Mouse (Mus musculus): Measurements from ENCODE around the gene Ciao1. TPM values are rescaled to one million over a fixed set of nuclear protein-coding genes. Genes with fewer than 3 reads are reported as not detected.

The Ciao1 gene
- total and polyA plus RNA-seq, 3 experiments: 60.9 to 79.0 (median 74.3) TPM

DNA sequence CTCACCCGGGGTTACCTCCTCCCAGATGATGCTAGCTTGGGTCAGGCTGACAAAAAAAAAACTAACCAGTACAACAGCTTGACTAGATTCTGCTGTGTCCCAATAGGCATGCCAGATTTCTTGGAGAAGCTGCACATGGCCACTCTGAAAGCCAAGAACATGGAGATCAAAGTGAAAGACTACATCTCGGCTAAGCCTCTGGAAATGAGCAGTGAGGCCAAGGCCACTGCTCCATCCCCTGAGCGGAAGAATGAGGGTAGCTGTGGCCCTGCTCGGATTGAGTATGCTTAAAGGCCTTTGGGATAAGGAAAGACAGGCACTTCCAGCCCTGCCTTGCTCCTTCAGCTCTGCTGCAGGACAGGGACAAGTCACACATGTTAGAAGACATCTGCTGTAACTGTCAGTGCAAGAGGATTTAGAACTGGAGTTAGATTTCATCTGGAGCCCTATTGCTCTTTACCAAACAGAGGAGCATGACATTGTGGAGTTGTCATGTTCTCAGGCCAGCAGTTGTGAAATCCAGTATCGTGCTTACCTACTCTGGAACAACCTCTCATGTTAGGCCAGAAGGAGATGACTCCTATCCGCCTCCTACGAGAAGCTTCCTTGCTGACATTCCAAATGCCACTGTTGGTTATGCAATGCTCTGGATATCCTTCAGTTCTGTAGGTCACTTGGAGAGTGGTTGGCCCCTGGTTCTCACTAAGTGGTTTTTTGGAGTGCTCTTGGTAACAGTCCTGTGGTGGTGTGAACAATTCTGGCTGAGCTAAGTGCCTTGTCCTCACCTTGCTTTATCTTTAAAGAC is 49.6 kb upstream of the Ciao1 start:
- Histone ChIP-seq H3K4me3 (replicated peaks in 1 of 3; ENCODE audit: low read depth in 2 of 3, low read length in 2 of 3, poor library complexity in 1 of 3) (no peak overlapping the region), H3K9ac (ENCODE audit: insufficient read depth, low read depth) (no peak overlapping the region), H3K4me1 (ENCODE audit: control insufficient read depth in 1 of 2, insufficient read depth in 2 of 2) (peaks cover 4 to 18% of the 10 kb centered on the region in 2 experiments), H3K79me2 (replicated peaks; ENCODE audit: control insufficient read depth, extremely low read depth, insufficient read depth, poor library complexity, severe bottlenecking) (no peaks in the 10 kb centered on the region), H3K9me3 (replicated peaks; ENCODE audit: low read length) (no peaks in the 10 kb centered on the region), H3K36me3 (replicated peaks in 1 of 2; ENCODE audit: control insufficient read depth in 1 of 2, insufficient read depth in 1 of 2, low read length in 1 of 2) (peaks cover 45 to 82% of the 10 kb centered on the region in 2 experiments), H3K27me3 (replicated peaks) (no peaks in the 10 kb centered on the region), H3K27ac (ENCODE audit: insufficient read depth, low read depth) (no peak overlapping the region), H3K4me2 (ENCODE audit: insufficient read depth, low read depth, poor library complexity, severe bottlenecking) (no peak overlapping the region)
- dilution Hi-C loops (cut with MboI; ENCODE audit: extremely low pct_ligation_motif_present, extremely low pct_unique_long_range_greater_than_20kb, low sequenced_read_pairs) (no loop called here), in situ Hi-C loops (cut with MboI; ENCODE audit: low pct_ligation_motif_present, low pct_unique_long_range_greater_than_20kb, low sequenced_read_pairs) (no loop called here)
- no peak for DNase-seq (ENCODE audit: extremely low read depth)
- TF ChIP-seq RCOR1 (conservative IDR thresholded peaks at IDR 0.05; ENCODE audit: low read depth, low read length) (no peak), ZKSCAN1 (IDR thresholded peaks at IDR 0.05; ENCODE audit: borderline replicate concordance, low read depth, low read length) (no peak), JUN (IDR thresholded peaks at IDR 0.05; ENCODE audit: insufficient read depth, low read depth, low read length) (no peak), POLR2A (IDR thresholded peaks at IDR 0.05; ENCODE audit: low read depth, low read length) (no peak), SIN3A (IDR thresholded peaks at IDR 0.05; ENCODE audit: low read length) (no peak), SMC3 (IDR thresholded peaks at IDR 0.05; ENCODE audit: low read depth, low read length) (no peak), IRF4 (IDR thresholded peaks at IDR 0.05; ENCODE audit: low read depth, low read length) (no peak), RAD21 (IDR thresholded peaks at IDR 0.05; ENCODE audit: low read depth, low read length) (no peak), CHD2 (IDR thresholded peaks at IDR 0.05; ENCODE audit: low read length) (no peak), MXI1 (IDR thresholded peaks at IDR 0.05; ENCODE audit: low read depth, low read length) (no peak), ZNF384 (IDR thresholded peaks at IDR 0.05; ENCODE audit: low read depth, low read length) (no peak), NELFE (IDR thresholded peaks at IDR 0.05; ENCODE audit: low read depth, low read length) (no peak), TCF12 (IDR thresholded peaks at IDR 0.05; ENCODE audit: low read depth, low read length) (no peak)

DNA sequence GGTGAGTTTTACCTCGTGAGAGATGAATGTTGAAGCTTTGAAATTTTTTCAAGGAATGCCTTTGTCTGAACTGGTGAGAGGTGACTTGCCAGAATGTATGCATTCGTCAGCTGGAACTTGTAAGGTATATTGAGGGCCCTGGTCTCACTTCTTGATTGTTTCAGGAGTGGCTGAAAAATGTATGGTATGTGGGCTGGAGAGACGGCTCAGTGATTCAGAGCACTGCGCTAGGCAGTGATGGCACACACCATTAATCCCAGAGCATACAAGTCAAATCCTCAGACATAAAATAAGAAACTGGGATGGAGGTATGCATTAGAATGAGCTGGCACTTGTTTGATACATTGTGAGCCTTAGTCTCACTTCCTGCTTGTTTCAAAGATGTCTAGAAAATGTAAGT is 44.6 kb upstream of the Ciao1 start:
- in situ Hi-C loops (cut with MboI; ENCODE audit: low pct_ligation_motif_present, low pct_unique_long_range_greater_than_20kb, low sequenced_read_pairs) (no loop called here), dilution Hi-C loops (cut with MboI; ENCODE audit: extremely low pct_ligation_motif_present, extremely low pct_unique_long_range_greater_than_20kb, low sequenced_read_pairs) (no loop called here)
- no peak overlapping the region for H3K27ac ChIP-seq (ENCODE audit: insufficient read depth, low read depth)
- no peak overlapping the region for H3K9ac ChIP-seq (ENCODE audit: insufficient read depth, low read depth)
- no peak overlapping the region for H3K4me2 ChIP-seq (ENCODE audit: insufficient read depth, low read depth, poor library complexity, severe bottlenecking)
- TF ChIP-seq USF1 (IDR thresholded peaks at IDR 0.05; ENCODE audit: low read depth, low read length): no peak
- no peak for TF ChIP-seq ELF1 (IDR thresholded peaks at IDR 0.05; ENCODE audit: low read depth, low read length)
- TF ChIP-seq BHLHE40 (IDR thresholded peaks at IDR 0.05; ENCODE audit: low read depth, low read length): no peak
- TF ChIP-seq CTCF (conservative IDR thresholded peaks at IDR 0.05 in 1 of 2, IDR thresholded peaks at IDR 0.05 in 1 of 2; ENCODE audit: low read depth in 2 of 2, low read length in 2 of 2): no peak
- no peak for TF ChIP-seq KAT2A (IDR thresholded peaks at IDR 0.05; ENCODE audit: insufficient replicate concordance, low read length)
- TF ChIP-seq POLR2AphosphoS2 (IDR thresholded peaks at IDR 0.05; ENCODE audit: low read depth, low read length): no peak
- no peak for TF ChIP-seq E2F4 (IDR thresholded peaks at IDR 0.05; ENCODE audit: insufficient replicate concordance, low read depth, low read length)
- TF ChIP-seq ZNF384 (IDR thresholded peaks at IDR 0.05; ENCODE audit: low read depth, low read length): no peak
- TF ChIP-seq PAX5 (IDR thresholded peaks at IDR 0.05; ENCODE audit: low read length): no peak
- no peak for TF ChIP-seq UBTF (IDR thresholded peaks at IDR 0.05; ENCODE audit: low read depth, low read length)
- TF ChIP-seq TBP (conservative IDR thresholded peaks at IDR 0.05; ENCODE audit: low read depth, low read length): no peak
- no peak for TF ChIP-seq NELFE (IDR thresholded peaks at IDR 0.05; ENCODE audit: low read depth, low read length)
- TF ChIP-seq CHD2 (IDR thresholded peaks at IDR 0.05; ENCODE audit: low read length): no peak
- no peak for TF ChIP-seq RAD21 (IDR thresholded peaks at IDR 0.05; ENCODE audit: low read depth, low read length)
- no peaks in the 10 kb centered on the region for H3K27me3 ChIP-seq (replicated peaks)
- no peaks in the 10 kb centered on the region for H3K79me2 ChIP-seq (replicated peaks; ENCODE audit: control insufficient read depth, extremely low read depth, insufficient read depth, poor library complexity, severe bottlenecking)
- H3K4me3 ChIP-seq (replicated peaks in 1 of 3; ENCODE audit: low read depth in 2 of 3, low read length in 2 of 3, poor library complexity in 1 of 3): no peak overlapping the region
- peaks cover 41 to 79% of the 10 kb centered on the region in 2 experiments for H3K36me3 ChIP-seq (replicated peaks in 1 of 2; ENCODE audit: control insufficient read depth in 1 of 2, insufficient read depth in 1 of 2, low read length in 1 of 2)
- no peaks in the 10 kb centered on the region for H3K4me1 ChIP-seq (ENCODE audit: control insufficient read depth in 1 of 2, insufficient read depth in 2 of 2)
- no peak for DNase-seq (ENCODE audit: extremely low read depth)
- H3K9me3 ChIP-seq (replicated peaks; ENCODE audit: low read length): no peaks in the 10 kb centered on the region

Measured in CH12.LX (cell line).